Mouse (Mus musculus) intestine, postnatal 0 days (tissue): ENCODE results near the gene Acp2. TPM values are rescaled to one million over a fixed set of nuclear protein-coding genes. Genes with fewer than 3 reads are reported as not detected.

Experiments used
- ATAC-seq: fragments of 200-750 bp; cut with Nextera tagmentation; 2 replicates; pipeline ENCODE4 v1.8.0; 2017; ENCODE audit warnings: mild to moderate bottlenecking, moderate TSS enrichment, moderate library complexity
- H3K27ac ChIP-seq: fragments of 300-500 bp; sonication (generic); 2 replicates; pipeline ENCODE4 v1.5.1; 2014; ENCODE audit warnings: mild to moderate bottlenecking, low read depth, low read length, moderate library complexity
- H3K27me3 ChIP-seq: fragments of 300-500 bp; sonication (generic); replicated peaks from 2 replicates; pipeline ENCODE4 v1.6.1; 2014; ENCODE audit warnings: low read length, mixed read lengths; ENCODE audit not compliant: control insufficient read depth, insufficient read depth
- H3K36me3 ChIP-seq: fragments of 300-500 bp; sonication (generic); 2 replicates; pipeline ENCODE4 v1.6.1; 2014; ENCODE audit warnings: mild to moderate bottlenecking, moderate library complexity; ENCODE audit not compliant: control insufficient read depth, insufficient read depth
- H3K4me1 ChIP-seq: fragments of 300-500 bp; sonication (generic); replicated peaks from 2 replicates; pipeline ENCODE4 v1.6.1; 2014; ENCODE audit warnings: antibody characterized with exemption, low read length, mixed read lengths; ENCODE audit not compliant: control insufficient read depth, insufficient read depth
- H3K4me2 ChIP-seq: fragments of 300-500 bp; sonication (generic); replicated peaks from 2 replicates; pipeline ENCODE4 v1.6.1; 2014; ENCODE audit warnings: low read depth, mild to moderate bottlenecking, moderate library complexity
- H3K4me3 ChIP-seq: fragments of 300-500 bp; sonication (generic); 2 replicates; pipeline ENCODE4 v1.5.1; 2014; ENCODE audit warnings: low read depth, low read length
- H3K9ac ChIP-seq: fragments of 300-500 bp; sonication (generic); 2 replicates; pipeline ENCODE4 v1.6.1; 2014; ENCODE audit warnings: mild to moderate bottlenecking, low read depth, low read length
- H3K9me3 ChIP-seq: fragments of 300-500 bp; sonication (generic); 2 replicates; pipeline ENCODE4 v1.6.1; 2016; ENCODE audit warnings: mixed run types; ENCODE audit not compliant: control insufficient read depth
- CTCF ChIP-seq: sonication (generic); IDR thresholded peaks from 2 replicates; pipeline ENCODE4 v1.5.1; 2016; ENCODE audit warnings: low read depth, mild to moderate bottlenecking, control low read depth, antibody characterized with exemption, moderate library complexity
- WGBS: fragments of 180-500 bp; shearing (Covaris S2); extraction: QIAGEN DNeasy Blood & Tissue Kit; methylation state at CpG from one replicate; pipeline ENCODE4 v1.1.7; 2014; 5-methylcytosine and 5-hydroxymethylcytosine counted together
- polyA plus RNA-seq: library from polyadenylated mRNA; unstranded; fragments of >200 nt; fragmentation: Nextera tagmentation; extraction: Ambion mirVana; gene quantifications from 2 replicates; pipeline ENCODE4 v1.2.1, GENCODE M21; 2015

Gene Acp2
- polyA plus RNA-seq, 1 experiment from 2014 or later = 20.5 TPM

DNA sequence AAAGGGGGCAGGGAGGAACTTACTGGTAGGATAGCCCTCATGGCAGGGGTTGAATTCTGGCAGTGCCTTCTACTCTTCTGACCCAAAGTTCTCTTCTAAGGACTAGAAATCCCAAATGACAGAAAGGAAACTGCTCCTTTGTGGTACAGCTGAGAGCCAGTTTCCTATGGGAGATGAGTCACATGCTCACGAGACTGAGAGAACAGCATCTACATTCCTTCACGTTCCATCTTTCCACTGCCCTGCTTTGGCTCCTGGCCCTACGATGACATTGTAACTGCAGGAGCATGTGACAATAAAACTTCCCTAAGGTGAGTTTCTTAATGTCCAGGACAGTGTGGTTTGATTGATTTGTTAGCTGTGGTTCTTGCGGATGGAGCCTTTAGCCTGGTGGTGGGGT is 45.7 kb downstream of the Acp2 start:
- no peak for ATAC-seq
- WGBS = 78% methylated on average over 4 of the region's 4 CpGs

DNA sequence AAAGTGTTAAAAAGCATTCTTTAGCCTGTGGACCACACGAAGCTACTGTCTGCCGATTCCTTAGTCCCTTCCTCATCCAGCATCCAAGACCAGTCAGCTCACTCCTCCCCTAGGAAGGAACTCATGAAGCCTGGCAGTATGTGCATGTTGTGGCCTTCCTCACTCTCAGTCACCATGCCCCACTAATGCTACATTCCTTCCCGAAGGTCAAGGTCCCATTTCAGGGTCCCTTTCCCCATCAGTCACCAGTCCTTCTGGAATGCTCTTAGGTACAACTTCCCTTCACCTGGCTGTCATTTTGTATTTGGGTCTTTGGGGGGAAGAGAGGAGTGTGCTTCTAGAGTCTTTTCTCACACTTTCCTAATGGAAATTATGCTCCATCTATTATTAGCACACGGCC is 49.3 kb downstream of the Acp2 start:
- Histone ChIP-seq H3K9me3 (no peaks in the 10 kb centered on the region), H3K4me1 (no peaks in the 10 kb centered on the region; the same call in 1 of the 2 replicates), H3K36me3 (no peaks in the 10 kb centered on the region), H3K4me2 (no peak overlapping the region), H3K4me3 (no peak overlapping the region), H3K27ac (no peak overlapping the region), H3K9ac (no peak overlapping the region), H3K27me3 (peaks cover 4% of the 10 kb centered on the region)
- no peak for TF ChIP-seq CTCF
- WGBS = 64% methylated on average over 4 of the region's 4 CpGs
- no peak for ATAC-seq

More for the DNA sequence above, 45.7 kb downstream of the Acp2 start:
- no peak for TF ChIP-seq CTCF
- Histone ChIP-seq H3K9ac (no peak overlapping the region), H3K4me3 (no peak overlapping the region), H3K27ac (no peak overlapping the region), H3K4me1 (no peaks in the 10 kb centered on the region), H3K4me2 (no peak overlapping the region), H3K27me3 (no peaks in the 10 kb centered on the region), H3K36me3 (no peaks in the 10 kb centered on the region), H3K9me3 (no peaks in the 10 kb centered on the region)

DNA sequence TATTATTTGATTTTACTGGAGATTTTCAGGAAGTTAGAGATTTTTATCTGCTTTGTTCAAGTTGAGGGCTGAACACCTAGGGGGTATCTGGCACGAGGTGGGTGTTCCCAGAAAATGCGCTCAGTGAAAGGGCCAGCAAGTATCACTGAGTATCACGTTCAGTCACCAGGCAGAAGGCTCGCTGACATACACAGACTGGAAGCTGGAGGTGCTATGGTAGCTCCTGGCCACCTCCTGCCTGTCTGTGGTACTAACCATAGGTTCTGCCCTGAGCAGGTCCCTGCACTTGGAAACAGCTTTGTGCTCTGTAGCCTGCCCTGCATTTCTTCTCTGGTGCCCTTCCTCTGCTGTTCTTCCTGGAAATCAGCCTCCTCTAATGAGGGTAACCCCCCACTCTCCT is 49.8 kb downstream of the Acp2 start:
- Histone ChIP-seq H3K4me3 (no peak overlapping the region), H3K4me1 (peaks cover 2% of the 10 kb centered on the region; the same call in 1 of the 2 replicates), H3K9me3 (no peaks in the 10 kb centered on the region), H3K27me3 (peaks cover 4% of the 10 kb centered on the region), H3K4me2 (no peak overlapping the region), H3K27ac (no peak overlapping the region), H3K36me3 (no peaks in the 10 kb centered on the region), H3K9ac (no peak overlapping the region)
- 53% methylated on average over 4 of the region's 4 CpGs for WGBS
- no peak for TF ChIP-seq CTCF
- ATAC-seq = no peak

GRCm38 (mm10) chr2:91254725-91255380 is 52.2 kb downstream of the Acp2 start:
- H3K36me3 ChIP-seq = no peaks in the 10 kb centered on the region
- H3K4me1 ChIP-seq = peaks cover 5% of the 10 kb centered on the region; the same call in 1 of the 2 replicates
- no peak overlapping the region for H3K27ac ChIP-seq
- H3K9ac ChIP-seq = no peak overlapping the region
- WGBS = 52% methylated on average over 8 of the region's 8 CpGs
- H3K9me3 ChIP-seq = no peaks in the 10 kb centered on the region
- no peak overlapping the region for H3K4me2 ChIP-seq
- peaks cover 4% of the 10 kb centered on the region for H3K27me3 ChIP-seq
- no peak for TF ChIP-seq CTCF
- no peak for ATAC-seq
- no peak overlapping the region for H3K4me3 ChIP-seq

- no peaks in the 10 kb centered on the region for H3K36me3 ChIP-seq
- H3K4me1 ChIP-seq = peaks cover 5% of the 10 kb centered on the region; the same call in 1 of the 2 replicates
- H3K27me3 ChIP-seq = peaks cover 4% of the 10 kb centered on the region
- H3K9me3 ChIP-seq = no peaks in the 10 kb centered on the region
- ATAC-seq = no peak
- peak within 1 kb of the TSS; percentile 78 for H3K4me2 ChIP-seq
- peak within 1 kb of the TSS; percentile 46 for H3K4me3 ChIP-seq
- 3% methylated on average over 27 of the region's 27 CpGs for WGBS
- no peak for TF ChIP-seq CTCF
- H3K27ac ChIP-seq = no peak within 1 kb of the TSS
- H3K9ac ChIP-seq = peak within 1 kb of the TSS; percentile 8
Observed at GRCm38 (mm10) chr2:91255661-91256150, 53.0 kb downstream of the Acp2 start, which contains the start of gene Pacsin3. Gene Pacsin3, plus strand, starts transcription at chr2:91255954.

DNA sequence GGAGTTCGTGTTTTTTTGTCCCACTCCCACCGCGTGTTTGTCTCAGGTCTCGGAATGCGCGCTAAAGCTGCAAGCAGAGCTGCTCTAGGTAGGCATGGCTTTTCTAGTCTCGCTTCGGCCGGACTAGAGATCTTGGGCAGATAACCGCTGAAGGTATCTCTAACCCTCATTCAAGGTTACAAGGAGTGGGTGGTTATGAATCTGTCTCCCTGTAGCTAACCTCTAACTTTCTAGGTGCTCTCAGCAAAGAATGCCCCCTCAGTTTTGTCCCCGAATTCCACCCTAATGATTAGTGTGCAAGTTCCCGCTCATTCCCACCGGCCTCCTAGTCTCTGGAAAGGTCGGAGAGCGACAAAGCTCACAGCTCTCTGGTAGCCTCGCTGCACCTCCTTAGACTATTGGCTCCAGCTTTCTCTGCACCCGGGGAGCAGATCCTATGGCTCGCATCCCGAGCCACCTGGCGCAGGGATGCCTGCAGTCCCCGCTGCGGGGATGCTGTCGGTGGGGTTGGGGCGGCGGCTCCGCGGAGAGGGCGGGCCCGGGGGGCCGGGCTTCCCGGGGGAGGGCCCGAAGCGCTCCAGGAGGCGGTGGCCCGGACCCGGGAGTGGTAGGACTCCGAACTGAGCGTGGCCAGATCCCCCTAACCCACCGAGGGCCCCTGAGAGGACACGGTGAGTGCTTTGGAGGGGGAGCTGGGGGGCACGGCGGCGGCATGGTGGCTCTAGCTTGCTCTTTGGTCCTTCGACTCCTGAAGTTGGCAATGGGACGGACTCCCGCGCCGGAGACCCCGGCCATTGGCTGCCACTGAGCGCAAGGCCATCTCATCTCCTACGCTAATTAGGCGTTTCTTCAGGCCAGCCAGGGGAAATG is 53.8 kb downstream of the Acp2 start:
- peaks cover 4% of the 10 kb centered on the region for H3K27me3 ChIP-seq
- H3K4me1 ChIP-seq = peaks cover 5% of the 10 kb centered on the region; the same call in 1 of the 2 replicates
- no peaks in the 10 kb centered on the region for H3K9me3 ChIP-seq
- peak overlapping the region; percentile 46 for H3K4me3 ChIP-seq
- peak overlapping the region; percentile 8 for H3K9ac ChIP-seq
- H3K4me2 ChIP-seq = peak overlapping the region; percentile 78
- no peaks in the 10 kb centered on the region for H3K36me3 ChIP-seq
- no peak overlapping the region for H3K27ac ChIP-seq
- ATAC-seq = peak; percentile 50
- WGBS = under 1% methylated on average over 51 of the region's 52 CpGs
- no peak for TF ChIP-seq CTCF
